ENCODE assay signal across 7 mouse cellular contexts in genomic region chr1:64226001-64226918, GRCm38 (mm10).
DNase-seq lines count a peak whose midpoint lies in the region; ATAC-seq and TF ChIP-seq lines count a peak whose summit lies in the region.

No protein-coding gene starts in this region.

- H3K4me1 ChIP-seq in hindbrain, postnatal 0 days (ENCODE audit: insufficient read depth, low read length) = peaks cover 32% of the 10 kb centered on the region
- peaks cover 43% of the 10 kb centered on the region for H3K4me1 ChIP-seq in midbrain, embryonic 15.5 days

- intact Hi-C loops in left cerebral cortex, adult 2 months (cut with DNase I) = no loop called here

- no peak for TF ChIP-seq CTCF in hindbrain, postnatal 0 days (IDR thresholded peaks at IDR 0.05; ENCODE audit: low read depth)
- no peak for TF ChIP-seq CTCF in left cerebral cortex, adult 2 months (IDR thresholded peaks at IDR 0.05)

- no peak overlapping the region for H3K9ac ChIP-seq in hindbrain, postnatal 0 days (replicated peaks; ENCODE audit: low read length)
- no peak overlapping the region for H3K9ac ChIP-seq in midbrain, embryonic 15.5 days

- 17% methylated on average over 16 of the region's 16 CpGs for WGBS in hindbrain, postnatal 0 days
- WGBS in midbrain, embryonic 15.5 days = 23% methylated on average over 16 of the region's 16 CpGs

- peak; percentile 24 for DNase-seq in adrenal gland, adult 8-10 months
- peak; percentile 62 for DNase-seq in embryo, embryonic 10 days (ENCODE audit: low spot score)
- peak; percentile 8 to 22 for DNase-seq in gastrocnemius, adult 8-10 months (ENCODE audit: low spot score in 2 of 2)
- peak; percentile 76 for DNase-seq in hindbrain, postnatal 0 days (ENCODE audit: low spot score)
- peak; percentile 13 to 59 for DNase-seq in left cerebral cortex, adult 2 months (ENCODE audit: extremely low spot score in 1 of 2, low spot score in 2 of 2)
- DNase-seq in urinary bladder, postnatal 25 days (ENCODE audit: low spot score) = peak; percentile 36

- H3K27me3 ChIP-seq in hindbrain, postnatal 0 days (ENCODE audit: insufficient read depth, low read length) = no peaks in the 10 kb centered on the region
- no peaks in the 10 kb centered on the region for H3K27me3 ChIP-seq in midbrain, embryonic 15.5 days (replicated peaks)

- H3K9me3 ChIP-seq in hindbrain, postnatal 0 days (ENCODE audit: low read length) = no peaks in the 10 kb centered on the region
- no peaks in the 10 kb centered on the region for H3K9me3 ChIP-seq in midbrain, embryonic 15.5 days

- H3K4me3 ChIP-seq in hindbrain, postnatal 0 days (ENCODE audit: low read length) = no peak overlapping the region
- no peak overlapping the region for H3K4me3 ChIP-seq in left cerebral cortex, adult 2 months
- no peak overlapping the region for H3K4me3 ChIP-seq in midbrain, embryonic 15.5 days

- peak overlapping the region; percentile 55; the same call in 1 of the 2 replicates for H3K27ac ChIP-seq in hindbrain, postnatal 0 days
- H3K27ac ChIP-seq in left cerebral cortex, adult 2 months = no peak overlapping the region
- peak overlapping the region; percentile 40 for H3K27ac ChIP-seq in midbrain, embryonic 15.5 days

- H3K4me2 ChIP-seq in hindbrain, postnatal 0 days (ENCODE audit: low read depth, low read length) = peak overlapping the region; percentile 11; the same call in 1 of the 2 replicates
- H3K4me2 ChIP-seq in midbrain, embryonic 15.5 days = no peak overlapping the region

- no peaks in the 10 kb centered on the region for H3K36me3 ChIP-seq in hindbrain, postnatal 0 days (ENCODE audit: insufficient read depth, low read length)
- no peaks in the 10 kb centered on the region for H3K36me3 ChIP-seq in midbrain, embryonic 15.5 days (replicated peaks)

- peak; percentile 77 for ATAC-seq in hindbrain, postnatal 0 days
- peak; percentile 58 for ATAC-seq in midbrain, embryonic 15.5 days (replicated peaks)

Comparison
In these comparisons a context has a peak if more than half of its experiments do, and no peak if none do; other contexts are left out.
1. DNase-seq: peak in every context shown above with its lines; median percentile 76 in hindbrain, postnatal 0 days; 62 in embryo, embryonic 10 days; 36 in left cerebral cortex, adult 2 months; 36 in urinary bladder, postnatal 25 days; 24 in adrenal gland, adult 8-10 months; 15 in gastrocnemius, adult 8-10 months.